Mouse (Mus musculus): Measurements from ENCODE around the gene Qrich1.

- TF ChIP-seq CTCF (conservative IDR thresholded peaks at IDR 0.05; ENCODE audit: low read length) (peak; percentile 74), POU5F1 (IDR thresholded peaks at IDR 0.05; ENCODE audit: borderline replicate concordance, low read length) (no peak), NANOG (IDR thresholded peaks at IDR 0.05; ENCODE audit: borderline replicate concordance, low read length) (no peak)
These were observed 50.5 kb downstream of the Qrich1 start, which contains the start of gene Ndufaf3 for GRCm38 (mm10) chr9:108566815-108567776.
